25 mouse cellular contexts compared by ENCODE assay signal in the genomic region with DNA sequence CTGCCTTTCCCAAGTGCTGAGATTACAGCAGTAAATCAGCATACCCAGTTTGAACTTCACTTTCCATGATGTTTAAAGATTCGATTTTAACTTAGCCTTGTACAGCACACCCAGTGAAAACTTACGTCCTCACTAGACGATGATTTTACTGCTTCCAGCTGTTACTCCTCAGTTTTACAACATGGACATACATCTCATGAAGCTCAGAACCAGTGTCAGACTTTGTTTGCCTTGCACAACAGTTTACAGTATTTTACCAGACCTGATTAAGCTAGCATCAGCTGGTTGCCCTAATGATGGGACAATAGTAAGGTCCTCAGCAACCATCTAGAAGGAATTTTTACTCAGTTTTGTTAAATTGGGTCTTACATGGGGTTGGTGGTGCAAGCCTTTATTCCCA. TPM values are rescaled to one million over a fixed set of nuclear protein-coding genes. Genes with fewer than 3 reads are reported as not detected.
DNase-seq lines count a peak whose midpoint lies in the region; ATAC-seq and TF ChIP-seq lines count a peak whose summit lies in the region.
"Had no signal": no experiment of that assay in that cellular context is flagged by ENCODE, and none has a peak within 500 bp of the region (broad histone marks: within the 10 kb centered on the region; RNA-seq: fewer than 3 reads in every experiment).

No protein-coding gene starts in this region.

- no peak overlapping the region for H3K4me3 ChIP-seq in forebrain, postnatal 0 days (ENCODE audit: low read depth, low read length)
- H3K4me3 ChIP-seq in forebrain, embryonic 12.5 days (replicated peaks): no peak overlapping the region
- H3K4me3 ChIP-seq in kidney, embryonic 15.5 days (replicated peaks): no peak overlapping the region
- H3K4me3 ChIP-seq in midbrain, embryonic 11.5 days (ENCODE audit: low read depth, low read length): no peak overlapping the region
- no peak overlapping the region for H3K4me3 ChIP-seq in midbrain, embryonic 15.5 days
- H3K4me3 ChIP-seq in CH12.LX (replicated peaks in 1 of 3; ENCODE audit: low read depth in 2 of 3, low read length in 2 of 3, poor library complexity in 1 of 3): no peak overlapping the region
- H3K4me3 ChIP-seq: embryonic facial prominence, embryonic 13.5 days; embryonic facial prominence, embryonic 15.5 days; erythroblast, embryonic 14.5 days; forebrain, embryonic 10.5 days; forebrain, embryonic 13.5 days; forebrain, embryonic 15.5 days had no signal

- in situ Hi-C loops in CH12.LX (cut with MboI; ENCODE audit: low pct_ligation_motif_present, low pct_unique_long_range_greater_than_20kb, low sequenced_read_pairs): no loop called here

- no peak for TF ChIP-seq RAD21 in CH12.LX (IDR thresholded peaks at IDR 0.05; ENCODE audit: low read depth, low read length)

- ATAC-seq in forebrain, postnatal 0 days: 0 out of 2 replicates have a peak, but pooled peaks have one; percentile 7
- no peak for ATAC-seq in forebrain, embryonic 12.5 days (ENCODE audit: low FRiP score)
- ATAC-seq in kidney, embryonic 15.5 days (replicated peaks; ENCODE audit: low FRiP score): 0 out of 2 replicates have a peak, but pooled peaks have one; percentile 10
- ATAC-seq in midbrain, embryonic 11.5 days (ENCODE audit: low FRiP score): no peak
- ATAC-seq in midbrain, embryonic 15.5 days (replicated peaks): no peak
- ATAC-seq: CD4-positive, CD25-positive, alpha-beta regulatory T cell, adult 4 months; forebrain, embryonic 13.5 days; forebrain, embryonic 15.5 days had no signal

- no peaks in the 10 kb centered on the region for H3K9me3 ChIP-seq in forebrain, postnatal 0 days (ENCODE audit: low read length)
- H3K9me3 ChIP-seq in forebrain, embryonic 12.5 days: no peaks in the 10 kb centered on the region
- H3K9me3 ChIP-seq in kidney, embryonic 15.5 days (replicated peaks): no peaks in the 10 kb centered on the region
- H3K9me3 ChIP-seq in midbrain, embryonic 11.5 days (ENCODE audit: control insufficient read depth, low read length): no peaks in the 10 kb centered on the region
- H3K9me3 ChIP-seq in midbrain, embryonic 15.5 days: no peaks in the 10 kb centered on the region
- no peaks in the 10 kb centered on the region for H3K9me3 ChIP-seq in CH12.LX (replicated peaks; ENCODE audit: low read length)
- H3K9me3 ChIP-seq: embryonic facial prominence, embryonic 13.5 days; embryonic facial prominence, embryonic 15.5 days; forebrain, embryonic 10.5 days; forebrain, embryonic 13.5 days; forebrain, embryonic 15.5 days had no signal

- no peak for TF ChIP-seq CTCF in forebrain, postnatal 0 days (IDR thresholded peaks at IDR 0.05; ENCODE audit: low read depth)
- TF ChIP-seq CTCF in CH12.LX (conservative IDR thresholded peaks at IDR 0.05 in 1 of 2, IDR thresholded peaks at IDR 0.05 in 1 of 2; ENCODE audit: low read depth in 2 of 2, low read length in 2 of 2): no peak

- no peak overlapping the region for H3K27ac ChIP-seq in forebrain, postnatal 0 days (ENCODE audit: low read depth, low read length)
- no peak overlapping the region for H3K27ac ChIP-seq in forebrain, embryonic 12.5 days
- no peak overlapping the region for H3K27ac ChIP-seq in kidney, embryonic 15.5 days
- H3K27ac ChIP-seq in midbrain, embryonic 11.5 days (ENCODE audit: low read depth, low read length): no peak overlapping the region
- H3K27ac ChIP-seq in midbrain, embryonic 15.5 days: no peak overlapping the region
- H3K27ac ChIP-seq in CH12.LX (ENCODE audit: insufficient read depth, low read depth): no peak overlapping the region
- H3K27ac ChIP-seq: embryonic facial prominence, embryonic 13.5 days; embryonic facial prominence, embryonic 15.5 days; forebrain, embryonic 10.5 days; forebrain, embryonic 13.5 days; forebrain, embryonic 15.5 days had no signal

- H3K27me3 ChIP-seq in forebrain, postnatal 0 days (ENCODE audit: insufficient read depth, low read length): no peaks in the 10 kb centered on the region
- H3K27me3 ChIP-seq in forebrain, embryonic 12.5 days: no peaks in the 10 kb centered on the region
- H3K27me3 ChIP-seq in kidney, embryonic 15.5 days: no peaks in the 10 kb centered on the region
- no peaks in the 10 kb centered on the region for H3K27me3 ChIP-seq in midbrain, embryonic 11.5 days (ENCODE audit: control insufficient read depth, insufficient read depth, low read length)
- no peaks in the 10 kb centered on the region for H3K27me3 ChIP-seq in midbrain, embryonic 15.5 days (replicated peaks)
- H3K27me3 ChIP-seq in CH12.LX (replicated peaks): no peaks in the 10 kb centered on the region
- H3K27me3 ChIP-seq: embryonic facial prominence, embryonic 13.5 days; embryonic facial prominence, embryonic 15.5 days; forebrain, embryonic 13.5 days; forebrain, embryonic 15.5 days had no signal

- peak; percentile 37; the same call in 1 of the 2 replicates for TF ChIP-seq POLR2A in CH12.LX (IDR thresholded peaks at IDR 0.05; ENCODE audit: low read depth, low read length)

- 86% methylated on average over 3 of the region's 3 CpGs for WGBS in forebrain, postnatal 0 days
- 89% methylated on average over 3 of the region's 3 CpGs for WGBS in forebrain, embryonic 12.5 days
- WGBS in kidney, embryonic 15.5 days: 31% methylated on average over 3 of the region's 3 CpGs
- 95% methylated on average over 3 of the region's 3 CpGs for WGBS in midbrain, embryonic 11.5 days
- 86% methylated on average over 3 of the region's 3 CpGs for whole genome bisulfite sequencing in midbrain, embryonic 15.5 days

- no peak overlapping the region for H3K9ac ChIP-seq in forebrain, postnatal 0 days
- no peak overlapping the region for H3K9ac ChIP-seq in forebrain, embryonic 12.5 days
- no peak overlapping the region for H3K9ac ChIP-seq in kidney, embryonic 15.5 days
- H3K9ac ChIP-seq in midbrain, embryonic 11.5 days (ENCODE audit: low read length): no peak overlapping the region
- no peak overlapping the region for H3K9ac ChIP-seq in midbrain, embryonic 15.5 days
- no peak overlapping the region for H3K9ac ChIP-seq in CH12.LX (ENCODE audit: insufficient read depth, low read depth)
- H3K9ac ChIP-seq: embryonic facial prominence, embryonic 13.5 days; embryonic facial prominence, embryonic 15.5 days; forebrain, embryonic 13.5 days; forebrain, embryonic 15.5 days had no signal

- DNase-seq in forebrain, postnatal 0 days: no peak
- DNase-seq in kidney, postnatal 10 days: no peak
- peak; percentile 79 for DNase-seq in midbrain, embryonic 11.5 days (ENCODE audit: low spot score, missing footprints)
- DNase-seq in CH12.LX (ENCODE audit: extremely low read depth): no peak
- DNase-seq: adrenal gland, adult 2 months; adrenal gland, postnatal 10 days; adrenal gland, postnatal 25 days; B cell, adult 2 months; cerebellum, adult 11 months; cerebellum, adult 18-20 months; cerebellum, adult 8-10 months; cerebellum, adult 9-11 months; cerebellum, postnatal 14 days; cerebellum, postnatal 36 days; embryo, embryonic 11 days had no signal

- dilution Hi-C loops in CH12.LX (cut with MboI; ENCODE audit: extremely low pct_ligation_motif_present, extremely low pct_unique_long_range_greater_than_20kb, low sequenced_read_pairs): no loop called here

- H3K4me1 ChIP-seq in forebrain, postnatal 0 days (ENCODE audit: insufficient read depth): no peaks in the 10 kb centered on the region
- H3K4me1 ChIP-seq in forebrain, embryonic 12.5 days: no peaks in the 10 kb centered on the region
- H3K4me1 ChIP-seq in kidney, embryonic 15.5 days: no peaks in the 10 kb centered on the region
- H3K4me1 ChIP-seq in midbrain, embryonic 11.5 days (ENCODE audit: control insufficient read depth, insufficient read depth, low read length): no peaks in the 10 kb centered on the region
- no peaks in the 10 kb centered on the region for H3K4me1 ChIP-seq in midbrain, embryonic 15.5 days
- peaks cover 0 to 6% of the 10 kb centered on the region in 2 experiments; a peak in 1 of 4 replicates for H3K4me1 ChIP-seq in CH12.LX (ENCODE audit: control insufficient read depth in 1 of 2, insufficient read depth in 2 of 2)
- H3K4me1 ChIP-seq: embryonic facial prominence, embryonic 13.5 days; embryonic facial prominence, embryonic 15.5 days; forebrain, embryonic 10.5 days; forebrain, embryonic 13.5 days; forebrain, embryonic 15.5 days had no signal

- H3K79me2 ChIP-seq in CH12.LX (replicated peaks; ENCODE audit: control insufficient read depth, extremely low read depth, insufficient read depth, poor library complexity, severe bottlenecking): no peaks in the 10 kb centered on the region

- H3K36me3 ChIP-seq in forebrain, postnatal 0 days (ENCODE audit: insufficient read depth): peaks cover 7% of the 10 kb centered on the region
- H3K36me3 ChIP-seq in forebrain, embryonic 12.5 days (replicated peaks): peaks cover 21% of the 10 kb centered on the region
- H3K36me3 ChIP-seq in kidney, embryonic 15.5 days: peaks cover 38% of the 10 kb centered on the region
- H3K36me3 ChIP-seq in midbrain, embryonic 11.5 days (ENCODE audit: control insufficient read depth, insufficient read depth, low read length): peaks cover 8% of the 10 kb centered on the region; the same call in 1 of the 2 replicates
- 0 out of 2 replicates have a peak, but pooled peaks cover 4% of the 10 kb centered on the region for H3K36me3 ChIP-seq in midbrain, embryonic 15.5 days (replicated peaks)
- peaks cover 24 to 63% of the 10 kb centered on the region in 2 experiments for H3K36me3 ChIP-seq in CH12.LX (replicated peaks in 1 of 2; ENCODE audit: control insufficient read depth in 1 of 2, insufficient read depth in 1 of 2, low read length in 1 of 2)

- no peak for TF ChIP-seq EP300 in CH12.LX (IDR thresholded peaks at IDR 0.05; ENCODE audit: low read length)

- no peak overlapping the region for H3K4me2 ChIP-seq in forebrain, postnatal 0 days (ENCODE audit: low read depth)
- no peak overlapping the region for H3K4me2 ChIP-seq in forebrain, embryonic 12.5 days
- no peak overlapping the region for H3K4me2 ChIP-seq in kidney, embryonic 15.5 days
- H3K4me2 ChIP-seq in midbrain, embryonic 11.5 days: no peak overlapping the region
- no peak overlapping the region for H3K4me2 ChIP-seq in midbrain, embryonic 15.5 days
- H3K4me2 ChIP-seq in CH12.LX (ENCODE audit: insufficient read depth, low read depth, poor library complexity, severe bottlenecking): no peak overlapping the region
- H3K4me2 ChIP-seq: embryonic facial prominence, embryonic 13.5 days; embryonic facial prominence, embryonic 15.5 days; forebrain, embryonic 13.5 days; forebrain, embryonic 15.5 days had no signal

RNA-seq across cellular contexts. Expression of a gene that starts 25.1 kb away (rescaled TPM):
- 0.38 and 0.77 TPM in 2 replicates for total RNA-seq in forebrain, postnatal 0 days (2014; rRNA removed)
- polyA plus RNA-seq in forebrain, postnatal 0 days (2015; fragmentation: Nextera tagmentation; extraction: Ambion mirVana): 3.1 and 4.2 TPM in 2 replicates
- polyA plus RNA-seq in forebrain, embryonic 12.5 days (2016; fragmentation: Nextera tagmentation; extraction: Ambion mirVana): 3.4 and 6.3 TPM in 2 replicates
- polyA plus RNA-seq in kidney, embryonic 15.5 days (2015; fragmentation: Nextera tagmentation; extraction: Ambion mirVana): 11.3 and 12.4 TPM in 2 replicates
- polyA plus RNA-seq in midbrain, embryonic 11.5 days (2014; fragmentation: Nextera tagmentation; extraction: Ambion mirVana): 2.6 and 4.2 TPM in 2 replicates
- 0.88 and 2.2 TPM in 2 replicates for polyA plus RNA-seq in midbrain, embryonic 15.5 days (2015; fragmentation: Nextera tagmentation; extraction: Ambion mirVana)
- total RNA-seq in CH12.LX (2012; rRNA removed) (0.08 TPM in 2 replicates), CH12.LX (2014; rRNA removed) (not detected in 2 replicates)
- polyA plus RNA-seq in CH12.LX (2012; ENCODE audit: insufficient read length, low read depth): 0.17 and 0.67 TPM in 2 replicates
- polyA plus RNA-seq: adrenal gland, adult 2 months; erythroblast, embryonic 14.5 days had no signal

RNA-seq across cellular contexts. Expression of a gene that starts 30.9 kb away (rescaled TPM):
- 230 and 257 TPM in 2 replicates for total RNA-seq in forebrain, postnatal 0 days (2014; rRNA removed)
- 127 and 135 TPM in 2 replicates for polyA plus RNA-seq in forebrain, postnatal 0 days (2015; fragmentation: Nextera tagmentation; extraction: Ambion mirVana)
- polyA plus RNA-seq in forebrain, embryonic 12.5 days (2016; fragmentation: Nextera tagmentation; extraction: Ambion mirVana): 437 and 443 TPM in 2 replicates
- polyA plus RNA-seq in kidney, embryonic 15.5 days (2015; fragmentation: Nextera tagmentation; extraction: Ambion mirVana): 301 and 315 TPM in 2 replicates
- 452 and 457 TPM in 2 replicates for polyA plus RNA-seq in midbrain, embryonic 11.5 days (2014; fragmentation: Nextera tagmentation; extraction: Ambion mirVana)
- polyA plus RNA-seq in midbrain, embryonic 15.5 days (2015; fragmentation: Nextera tagmentation; extraction: Ambion mirVana): 227 and 232 TPM in 2 replicates
- 214 and 306 TPM in 2 replicates for total RNA-seq in CH12.LX (2012; rRNA removed)
- 333 and 398 TPM in 2 replicates for total RNA-seq in CH12.LX (2014; rRNA removed)
- 224 and 237 TPM in 2 replicates for polyA plus RNA-seq in CH12.LX (2012; ENCODE audit: insufficient read length, low read depth)

RNA-seq across cellular contexts. Expression of a gene that starts 31.0 kb away (rescaled TPM):
- total RNA-seq in forebrain, postnatal 0 days (2014; rRNA removed): 36.1 and 39.7 TPM in 2 replicates
- polyA plus RNA-seq in forebrain, postnatal 0 days (2015; fragmentation: Nextera tagmentation; extraction: Ambion mirVana): 28.9 and 41.5 TPM in 2 replicates
- polyA plus RNA-seq in forebrain, embryonic 12.5 days (2016; fragmentation: Nextera tagmentation; extraction: Ambion mirVana): 26.6 and 28.7 TPM in 2 replicates
- 30.9 and 31.1 TPM in 2 replicates for polyA plus RNA-seq in kidney, embryonic 15.5 days (2015; fragmentation: Nextera tagmentation; extraction: Ambion mirVana)
- polyA plus RNA-seq in midbrain, embryonic 11.5 days (2014; fragmentation: Nextera tagmentation; extraction: Ambion mirVana): 26.6 and 29.0 TPM in 2 replicates
- polyA plus RNA-seq in midbrain, embryonic 15.5 days (2015; fragmentation: Nextera tagmentation; extraction: Ambion mirVana): 40.0 and 41.0 TPM in 2 replicates
- total RNA-seq in CH12.LX (2012; rRNA removed) (11.7 and 14.9 TPM in 2 replicates), CH12.LX (2014; rRNA removed) (26.4 and 30.0 TPM in 2 replicates)
- 17.7 and 19.5 TPM in 2 replicates for polyA plus RNA-seq in CH12.LX (2012; ENCODE audit: insufficient read length, low read depth)

Comparison
In these comparisons a context has a peak if more than half of its experiments do, and no peak if none do; other contexts are left out.
1. ATAC-seq: peak in forebrain, postnatal 0 days (single experiment) and kidney, embryonic 15.5 days (single experiment); none in forebrain, embryonic 12.5 days (single experiment), midbrain, embryonic 11.5 days (single experiment) and midbrain, embryonic 15.5 days (single experiment).